Mouse (Mus musculus) heart, embryonic 13.5 days (tissue): ENCODE measurements around the gene 1700010I14Rik. TPM values are rescaled to one million over a fixed set of nuclear protein-coding genes. Genes with fewer than 3 reads are reported as not detected.

ENCODE experiments used
- ATAC-seq: fragments of 200-750 bp; cut with Nextera tagmentation; 2 replicates; pipeline ENCODE4 v1.8.0; 2017; ENCODE audit warnings: moderate TSS enrichment; ENCODE audit not compliant: insufficient number of reproducible peaks, low FRiP score, low TSS enrichment; ENCODE audit errors: extremely low read depth
- H3K27ac ChIP-seq: fragments of 300-500 bp; sonication (generic); replicated peaks from 2 replicates; pipeline ENCODE4 v1.5.1; 2015; ENCODE audit warnings: moderate library complexity, mild to moderate bottlenecking, inconsistent platforms
- H3K27me3 ChIP-seq: fragments of 300-500 bp; sonication (generic); replicated peaks from 2 replicates; pipeline ENCODE4 v1.6.1; 2015; ENCODE audit warnings: mild to moderate bottlenecking, inconsistent platforms
- H3K36me3 ChIP-seq: fragments of 300-500 bp; sonication (generic); 2 replicates; pipeline ENCODE4 v1.6.1; 2015; ENCODE audit warnings: mild to moderate bottlenecking, inconsistent platforms
- H3K4me1 ChIP-seq: fragments of 300-500 bp; sonication (generic); 2 replicates; pipeline ENCODE4 v1.6.1; 2015; ENCODE audit warnings: inconsistent platforms
- H3K4me2 ChIP-seq: fragments of 300-500 bp; sonication (generic); 2 replicates; pipeline ENCODE4 v1.6.1; 2015; ENCODE audit warnings: inconsistent platforms, mild to moderate bottlenecking, moderate library complexity
- H3K4me3 ChIP-seq: fragments of 300-500 bp; sonication (generic); 2 replicates; pipeline ENCODE4 v1.5.1; 2015; ENCODE audit warnings: moderate library complexity, mild to moderate bottlenecking, inconsistent platforms
- H3K9ac ChIP-seq: fragments of 300-500 bp; sonication (generic); 2 replicates; pipeline ENCODE4 v1.6.1; 2015; ENCODE audit warnings: inconsistent platforms, mild to moderate bottlenecking, moderate library complexity
- H3K9me3 ChIP-seq: fragments of 300-500 bp; sonication (generic); 2 replicates; pipeline ENCODE4 v1.6.1; 2016; ENCODE audit warnings: inconsistent platforms
- WGBS: fragments of 180-500 bp; shearing (Covaris S2); methylation state at CpG from one replicate; pipeline ENCODE4 v1.1.7; 2015; ENCODE audit warnings: mixed read lengths; 5-methylcytosine and 5-hydroxymethylcytosine counted together
- polyA plus RNA-seq: library from polyadenylated mRNA; unstranded; fragments of >200 nt; fragmentation: Nextera tagmentation; extraction: Ambion mirVana; gene quantifications from 2 replicates; pipeline ENCODE4 v1.2.1, GENCODE M21; 2015

The 1700010I14Rik gene
- 0.57 and 0.79 TPM in 2 replicates for polyA plus RNA-seq

DNA sequence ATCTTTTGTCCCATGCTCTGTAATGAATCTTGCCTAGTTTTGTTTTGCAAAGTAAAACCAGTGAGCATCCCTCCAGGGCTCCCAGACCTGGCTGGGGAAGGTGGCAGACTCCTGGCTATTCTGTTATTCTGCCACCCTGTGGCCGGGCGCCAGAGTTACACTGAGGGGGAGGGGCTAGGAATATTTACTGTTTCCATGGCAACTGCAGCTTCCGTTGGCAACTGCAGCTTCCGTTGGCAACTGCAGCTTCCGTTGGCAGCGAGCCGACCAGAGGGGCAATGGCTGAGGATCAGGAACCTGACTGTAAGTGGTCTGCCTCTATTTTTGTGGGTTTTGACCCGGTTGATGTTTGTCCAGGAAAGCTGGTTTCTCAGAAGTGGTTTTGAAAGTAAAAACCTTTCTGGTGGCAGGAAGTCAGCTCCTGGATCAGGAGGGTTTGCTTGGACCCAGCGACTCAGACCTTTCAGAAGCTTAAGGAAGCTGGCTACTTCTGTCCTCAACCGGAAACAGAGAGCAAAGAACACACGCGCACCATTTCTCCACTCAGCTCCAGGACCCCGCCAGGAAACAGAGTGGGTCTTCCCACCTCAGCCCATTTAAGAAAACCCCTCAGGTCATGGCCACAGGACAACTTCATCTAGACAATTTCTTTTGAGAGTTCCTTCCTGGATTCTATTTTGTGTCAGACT is at the start of gene 1700010I14Rik:
1700010I14Rik (plus strand) TSS at position 215 of the 689 bp plus-strand sequence.
- no peak for ATAC-seq
- no peaks in the 10 kb centered on the region for H3K36me3 ChIP-seq
- peak within 1 kb of the TSS; percentile 55 for H3K27ac ChIP-seq
- no peak within 1 kb of the TSS for H3K9ac ChIP-seq
- H3K9me3 ChIP-seq = no peaks in the 10 kb centered on the region
- H3K4me1 ChIP-seq = peaks cover 7% of the 10 kb centered on the region; the same call in 1 of the 2 replicates
- peak within 1 kb of the TSS; percentile 61 for H3K4me2 ChIP-seq
- WGBS = 7% methylated on average over 13 of the region's 13 CpGs
- no peaks in the 10 kb centered on the region for H3K27me3 ChIP-seq
- H3K4me3 ChIP-seq = peak within 1 kb of the TSS; percentile 41

GRCm38 (mm10) chr17:8951588-8951987 is 36.5 kb upstream of the 1700010I14Rik start:
- no peak overlapping the region for H3K27ac ChIP-seq
- ATAC-seq = no peak

GRCm38 (mm10) chr17:8952951-8953350 is 35.2 kb upstream of the 1700010I14Rik start:
- peaks cover 6% of the 10 kb centered on the region; the same call in 1 of the 2 replicates for H3K36me3 ChIP-seq
- H3K27ac ChIP-seq = no peak overlapping the region
- H3K4me3 ChIP-seq = no peak overlapping the region
- H3K9me3 ChIP-seq = no peaks in the 10 kb centered on the region
- no peak overlapping the region for H3K4me2 ChIP-seq
- no peak for ATAC-seq
- WGBS = 86% methylated on average over 8 of the region's 8 CpGs
- peaks cover 9% of the 10 kb centered on the region; the same call in 1 of the 2 replicates for H3K4me1 ChIP-seq
- no peak overlapping the region for H3K9ac ChIP-seq
- peaks cover 6% of the 10 kb centered on the region; the same call in 1 of the 2 replicates for H3K27me3 ChIP-seq

More at GRCm38 (mm10) chr17:8951588-8951987, 36.5 kb upstream of the 1700010I14Rik start:
- no peaks in the 10 kb centered on the region for H3K9me3 ChIP-seq
- H3K9ac ChIP-seq = no peak overlapping the region
- peaks cover 6% of the 10 kb centered on the region; the same call in 1 of the 2 replicates for H3K36me3 ChIP-seq
- no peaks in the 10 kb centered on the region for H3K4me1 ChIP-seq
- 47% methylated on average over 5 of the region's 5 CpGs for WGBS
- H3K4me2 ChIP-seq = no peak overlapping the region
- H3K4me3 ChIP-seq = no peak overlapping the region
- peaks cover 10% of the 10 kb centered on the region; the same call in 1 of the 2 replicates for H3K27me3 ChIP-seq

GRCm38 (mm10) chr17:8958125-8958524 is 30.0 kb upstream of the 1700010I14Rik start:
- Histone ChIP-seq H3K27me3 (peaks cover 6% of the 10 kb centered on the region; the same call in 1 of the 2 replicates), H3K9ac (no peak overlapping the region), H3K36me3 (no peaks in the 10 kb centered on the region), H3K4me3 (no peak overlapping the region), H3K27ac (no peak overlapping the region), H3K4me1 (peaks cover 13% of the 10 kb centered on the region; the same call in 1 of the 2 replicates), H3K9me3 (no peaks in the 10 kb centered on the region), H3K4me2 (no peak overlapping the region)
- WGBS = 70% methylated on average over 6 of the region's 6 CpGs
- ATAC-seq = no peak

DNA sequence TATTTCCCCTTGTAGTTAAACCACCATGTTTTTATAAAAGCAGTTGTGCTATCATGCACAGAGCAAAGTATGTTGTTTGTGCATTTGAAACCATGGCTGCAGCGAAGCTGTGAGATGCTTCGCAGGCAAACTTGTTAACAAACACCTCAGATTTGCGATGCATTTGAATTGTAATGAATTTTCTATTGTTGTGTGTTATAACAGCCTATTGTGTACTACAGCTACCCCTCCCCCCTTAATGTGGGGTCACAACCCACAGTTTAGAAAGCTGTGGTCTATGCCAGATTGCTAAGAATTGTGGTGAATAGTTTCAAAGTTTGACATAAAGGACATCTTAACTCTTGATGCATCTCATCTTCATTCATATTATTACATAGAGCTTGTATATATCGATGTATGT is 27.7 kb upstream of the 1700010I14Rik start:
- Histone ChIP-seq H3K9ac (no peak overlapping the region), H3K27ac (no peak overlapping the region), H3K9me3 (no peaks in the 10 kb centered on the region), H3K4me2 (no peak overlapping the region), H3K27me3 (no peaks in the 10 kb centered on the region), H3K36me3 (no peaks in the 10 kb centered on the region), H3K4me3 (no peak overlapping the region), H3K4me1 (peaks cover 13% of the 10 kb centered on the region; the same call in 1 of the 2 replicates)
- WGBS = 90% methylated on average over 4 of the region's 4 CpGs
- ATAC-seq = no peak

DNA sequence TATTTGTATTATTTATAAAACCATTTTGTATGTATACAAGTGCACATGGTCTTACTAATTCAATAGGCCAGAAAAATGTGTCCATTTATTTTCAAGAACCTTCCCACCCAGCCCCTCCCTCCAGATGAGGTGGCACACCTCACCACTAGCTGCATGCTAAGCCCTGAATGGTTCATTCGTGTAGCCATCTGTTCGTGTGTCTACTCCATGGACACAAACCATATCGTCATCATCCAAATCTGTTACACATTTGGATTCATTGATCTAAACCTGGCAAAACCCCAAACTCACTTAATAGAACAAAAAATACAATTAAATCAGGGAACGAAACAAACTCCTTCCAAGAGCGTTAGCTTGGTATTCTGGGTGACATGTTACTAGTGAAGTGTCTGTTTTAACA is 27.0 kb upstream of the 1700010I14Rik start:
- Histone ChIP-seq H3K4me1 (peaks cover 13% of the 10 kb centered on the region; the same call in 1 of the 2 replicates), H3K9ac (no peak overlapping the region), H3K4me3 (no peak overlapping the region), H3K27me3 (no peaks in the 10 kb centered on the region), H3K9me3 (no peaks in the 10 kb centered on the region), H3K4me2 (no peak overlapping the region), H3K36me3 (no peaks in the 10 kb centered on the region), H3K27ac (no peak overlapping the region)
- WGBS = 87% methylated on average over 5 of the region's 5 CpGs
- no peak for ATAC-seq

DNA sequence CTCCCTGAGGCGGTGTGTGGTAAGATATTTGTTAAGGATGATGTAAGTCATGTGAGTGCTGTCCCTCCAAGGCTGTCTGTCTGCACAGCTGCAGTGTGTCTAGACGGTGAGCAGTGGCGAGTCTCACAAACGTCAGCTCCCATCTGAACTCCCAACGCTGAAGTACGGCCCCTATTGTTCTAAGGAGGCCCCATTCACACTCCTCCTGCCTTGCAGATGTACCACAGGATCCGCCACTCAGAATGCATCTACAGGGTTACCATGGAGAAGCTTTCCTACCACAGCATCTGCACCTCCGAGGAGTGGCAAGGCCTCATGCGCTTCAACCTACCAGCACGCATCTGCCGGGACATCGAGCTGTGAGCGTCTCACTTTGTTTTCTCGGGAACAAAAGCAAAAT is 26.5 kb upstream of the 1700010I14Rik start:
- no peak overlapping the region for H3K27ac ChIP-seq
- H3K36me3 ChIP-seq = no peaks in the 10 kb centered on the region
- H3K27me3 ChIP-seq = no peaks in the 10 kb centered on the region
- no peak for ATAC-seq
- peaks cover 13% of the 10 kb centered on the region; the same call in 1 of the 2 replicates for H3K4me1 ChIP-seq
- WGBS = 70% methylated on average over 14 of the region's 14 CpGs
- H3K4me3 ChIP-seq = no peak overlapping the region
- H3K4me2 ChIP-seq = no peak overlapping the region
- no peak overlapping the region for H3K9ac ChIP-seq
- no peaks in the 10 kb centered on the region for H3K9me3 ChIP-seq

GRCm38 (mm10) chr17:8965177-8965576 is 23.0 kb upstream of the 1700010I14Rik start:
- H3K27ac ChIP-seq = no peak overlapping the region
- no peak overlapping the region for H3K4me3 ChIP-seq
- no peaks in the 10 kb centered on the region for H3K4me1 ChIP-seq
- no peak overlapping the region for H3K4me2 ChIP-seq
- H3K27me3 ChIP-seq = no peaks in the 10 kb centered on the region; the same call in 1 of the 2 replicates
- no peak for ATAC-seq
- no peak overlapping the region for H3K9ac ChIP-seq
- no peaks in the 10 kb centered on the region for H3K9me3 ChIP-seq
- 81% methylated on average over 6 of the region's 6 CpGs for WGBS
- H3K36me3 ChIP-seq = no peaks in the 10 kb centered on the region

GRCm38 (mm10) chr17:8972152-8972854 is 15.8 kb upstream of the 1700010I14Rik start:
- H3K4me2 ChIP-seq = no peak overlapping the region
- H3K36me3 ChIP-seq = no peaks in the 10 kb centered on the region
- no peak overlapping the region for H3K27ac ChIP-seq
- peaks cover 2% of the 10 kb centered on the region; the same call in 1 of the 2 replicates for H3K27me3 ChIP-seq
- no peak overlapping the region for H3K4me3 ChIP-seq
- peaks cover 9% of the 10 kb centered on the region; the same call in 1 of the 2 replicates for H3K4me1 ChIP-seq
- no peak overlapping the region for H3K9ac ChIP-seq
- no peaks in the 10 kb centered on the region for H3K9me3 ChIP-seq
- WGBS = 40% methylated on average over 12 of the region's 12 CpGs
- no peak for ATAC-seq

DNA sequence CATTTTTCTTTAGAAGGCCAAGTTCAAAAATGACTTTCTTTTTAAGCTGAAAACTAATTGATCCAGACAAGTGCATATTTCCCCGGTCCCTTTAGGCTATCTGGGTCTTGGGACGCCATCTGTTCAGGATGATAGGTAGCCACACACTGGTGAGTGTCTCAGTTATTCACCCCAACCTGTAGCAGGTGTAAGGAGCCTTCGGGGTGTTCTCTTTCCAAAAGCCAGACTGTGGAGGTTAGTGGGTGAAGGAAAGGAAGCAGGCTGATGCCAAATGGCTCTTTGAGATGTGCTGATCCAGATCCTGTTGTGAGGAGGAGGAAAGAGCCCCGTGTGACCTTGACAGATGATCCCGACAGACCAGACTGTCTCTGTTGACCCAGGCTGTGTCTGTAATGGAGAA is 14.8 kb upstream of the 1700010I14Rik start:
- Histone ChIP-seq H3K36me3 (no peaks in the 10 kb centered on the region), H3K4me1 (peaks cover 9% of the 10 kb centered on the region; the same call in 1 of the 2 replicates), H3K9me3 (no peaks in the 10 kb centered on the region), H3K27me3 (0 out of 2 replicates have a peak, but pooled peaks cover 2% of the 10 kb centered on the region), H3K4me2 (no peak overlapping the region), H3K4me3 (no peak overlapping the region), H3K9ac (no peak overlapping the region), H3K27ac (no peak overlapping the region)
- WGBS = 64% methylated on average over 5 of the region's 5 CpGs
- no peak for ATAC-seq

DNA sequence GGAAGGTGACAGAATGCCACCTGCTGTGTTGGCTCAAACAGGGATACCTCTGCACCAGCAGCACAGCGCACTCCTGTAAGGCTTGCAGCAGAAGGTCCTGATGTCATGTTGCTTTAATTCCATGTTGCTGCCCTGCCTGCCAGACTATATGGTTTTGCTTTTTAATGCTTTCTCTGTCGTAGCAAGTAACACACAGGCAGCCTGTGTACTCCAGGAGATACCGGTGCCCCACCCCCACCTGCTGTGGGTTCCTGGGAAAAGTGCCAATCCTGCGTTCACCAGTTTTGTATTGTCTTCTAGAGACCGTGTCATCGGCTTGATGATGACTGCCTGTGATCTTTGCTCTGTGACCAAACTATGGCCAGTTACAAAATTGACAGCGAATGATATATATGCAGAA is 13.7 kb upstream of the 1700010I14Rik start:
- 64% methylated on average over 7 of the region's 7 CpGs for WGBS
- no peak overlapping the region for H3K9ac ChIP-seq
- H3K4me3 ChIP-seq = no peak overlapping the region
- no peak overlapping the region for H3K4me2 ChIP-seq
- no peak for ATAC-seq
- H3K4me1 ChIP-seq = peaks cover 9% of the 10 kb centered on the region; the same call in 1 of the 2 replicates
- H3K27ac ChIP-seq = no peak overlapping the region
- H3K27me3 ChIP-seq = 0 out of 2 replicates have a peak, but pooled peaks cover 2% of the 10 kb centered on the region
- no peaks in the 10 kb centered on the region for H3K9me3 ChIP-seq
- H3K36me3 ChIP-seq = no peaks in the 10 kb centered on the region
